Mouse (Mus musculus) common myeloid progenitor, adult 5-6 weeks (primary cell): ENCODE data around the gene Ccdc154. TPM values are rescaled to one million over a fixed set of nuclear protein-coding genes. Genes with fewer than 3 reads are reported as not detected.
A peak's percentile ranks its signal among the peaks of the same experiment; 100 is the strongest.
"Not testable (repeated sequence)": the region's sequence is repeated elsewhere in the genome, so short reads cannot be mapped to it uniquely, and the experiment has no call there.

ENCODE experiments used
- ATAC-seq: replicated peaks from 2 replicates; pipeline ENCODE4 v1.8.0; 2016; ENCODE audit warnings: low read depth, mild to moderate bottlenecking, moderate TSS enrichment, inconsistent platforms; ENCODE audit not compliant: poor library complexity, severe bottlenecking
- total RNA-seq: library from RNA; stranded (forward); fragments of 200-1000, 187-1606 nt; gene quantifications from 2 replicates; pipeline ENCODE4 v1.2.3, GENCODE M21; 2017

Ccdc154 gene
- 0.09 TPM in 1 of 2 replicates, not detected in the other for total RNA-seq

DNA sequence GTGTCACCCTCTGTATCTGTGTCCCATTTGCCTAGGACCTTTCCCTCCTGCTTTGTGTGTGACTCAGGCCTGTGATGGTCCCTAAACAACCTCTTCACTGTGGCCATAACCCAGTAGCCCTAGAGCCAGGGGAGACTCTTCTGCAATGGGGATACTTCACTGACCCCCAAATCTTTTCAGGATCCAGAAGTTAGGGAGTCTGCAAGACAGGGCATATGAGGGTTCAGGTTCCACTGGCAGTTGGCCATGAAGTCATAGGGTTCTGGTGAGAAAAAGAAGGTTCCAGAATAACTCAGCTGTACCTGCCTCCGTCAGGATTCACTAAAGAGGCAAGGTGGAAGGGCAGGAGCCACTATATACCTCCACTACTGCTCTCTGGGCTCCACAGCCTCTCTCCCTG lies at the start of gene Ccdc154:
Gene Ccdc154 (plus strand): TSS at position 301 of the 400 bp plus-strand sequence.
- ATAC-seq = no peak

- peak; percentile 45 for ATAC-seq
These were observed 47.2 kb upstream of the Ccdc154 start for GRCm38 (mm10) chr17:25114908-25115645.

DNA sequence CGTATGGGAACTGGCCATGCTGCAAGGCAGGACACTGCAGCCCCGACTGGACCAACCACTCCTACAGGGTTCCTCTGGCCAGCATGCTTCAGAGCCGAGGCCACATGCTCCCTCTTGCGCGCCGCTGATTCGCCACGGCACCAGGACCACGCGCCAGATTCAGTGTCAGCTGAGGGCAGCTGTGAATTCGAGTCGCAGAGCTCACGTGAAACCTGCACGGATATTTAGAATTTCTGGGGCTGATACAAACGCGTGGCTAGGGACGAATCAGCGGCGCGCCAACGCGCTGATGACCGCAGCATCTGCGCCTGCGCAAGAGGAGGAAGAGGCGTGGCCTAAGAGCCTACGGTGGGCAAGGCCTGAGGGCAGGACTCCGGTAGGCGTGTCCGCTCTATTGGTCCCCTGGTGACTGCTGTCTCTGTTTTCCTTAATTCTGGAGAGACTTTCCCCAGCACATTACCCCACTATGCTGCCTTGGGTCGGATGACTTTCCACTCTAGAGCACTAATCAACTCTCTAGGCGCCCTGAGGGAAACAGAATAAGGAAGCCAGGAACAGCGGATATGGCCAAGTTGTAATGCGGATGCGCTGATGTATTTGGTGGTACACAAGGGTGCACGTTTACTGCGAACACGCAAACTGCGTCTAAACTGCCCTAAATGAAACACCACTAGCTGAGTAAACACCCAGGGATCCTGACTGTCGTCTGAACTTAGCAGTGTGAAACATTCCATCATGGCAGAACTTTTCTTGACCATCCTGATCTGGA lies 46.4 kb upstream of the Ccdc154 start, which contains the start of gene Telo2:
Gene Telo2 (minus strand): TSS at position 304 of the 769 bp plus-strand sequence.
- peak; percentile 92 for ATAC-seq

DNA sequence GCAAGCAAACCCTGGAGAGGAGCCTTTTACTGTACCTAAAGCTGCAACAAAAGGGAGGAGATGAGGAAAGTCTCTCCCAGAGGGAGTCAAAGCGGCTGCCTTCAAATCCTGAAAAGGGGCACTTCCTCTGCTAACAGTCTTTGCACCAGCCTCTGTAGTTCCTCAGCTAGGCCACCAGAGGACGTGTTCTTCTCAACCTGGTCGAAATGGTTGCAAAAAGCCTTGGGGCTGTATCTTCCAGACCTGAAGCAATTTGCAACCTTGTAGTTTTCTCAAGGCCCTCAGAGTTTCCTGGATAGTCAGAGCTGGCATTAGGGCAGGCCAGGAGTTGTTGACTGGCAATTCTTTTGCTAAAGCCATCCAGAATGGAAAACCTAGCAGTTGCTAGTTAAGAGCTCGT lies 45.0 kb upstream of the Ccdc154 start:
- no peak for ATAC-seq

- no peak for ATAC-seq
These were observed 41.9 kb upstream of the Ccdc154 start, which contains the start of gene Ptx4 for GRCm38 (mm10) chr17:25120406-25120805. Ptx4 (plus strand) TSS chr17:25120760.

DNA sequence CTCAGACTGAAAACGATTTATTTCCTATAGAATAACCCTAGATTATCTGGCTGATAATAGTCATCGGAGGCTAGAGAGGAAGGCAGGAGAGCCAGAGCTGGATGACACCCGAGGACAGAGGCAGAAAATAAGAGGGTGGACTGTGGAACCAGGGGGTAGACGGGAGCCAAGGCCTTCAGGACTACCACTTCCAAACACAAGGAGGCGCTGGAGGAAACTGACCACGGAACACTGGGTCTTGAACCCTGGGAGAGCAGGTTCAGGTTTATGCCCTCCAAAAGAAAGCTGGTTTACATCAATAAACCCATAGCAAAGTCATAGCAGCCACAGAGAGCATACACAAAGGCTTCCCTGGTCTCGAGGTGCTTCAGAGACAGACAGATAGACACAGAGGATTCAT lies 38.3 kb upstream of the Ccdc154 start:
- ATAC-seq = peak; percentile 73

DNA sequence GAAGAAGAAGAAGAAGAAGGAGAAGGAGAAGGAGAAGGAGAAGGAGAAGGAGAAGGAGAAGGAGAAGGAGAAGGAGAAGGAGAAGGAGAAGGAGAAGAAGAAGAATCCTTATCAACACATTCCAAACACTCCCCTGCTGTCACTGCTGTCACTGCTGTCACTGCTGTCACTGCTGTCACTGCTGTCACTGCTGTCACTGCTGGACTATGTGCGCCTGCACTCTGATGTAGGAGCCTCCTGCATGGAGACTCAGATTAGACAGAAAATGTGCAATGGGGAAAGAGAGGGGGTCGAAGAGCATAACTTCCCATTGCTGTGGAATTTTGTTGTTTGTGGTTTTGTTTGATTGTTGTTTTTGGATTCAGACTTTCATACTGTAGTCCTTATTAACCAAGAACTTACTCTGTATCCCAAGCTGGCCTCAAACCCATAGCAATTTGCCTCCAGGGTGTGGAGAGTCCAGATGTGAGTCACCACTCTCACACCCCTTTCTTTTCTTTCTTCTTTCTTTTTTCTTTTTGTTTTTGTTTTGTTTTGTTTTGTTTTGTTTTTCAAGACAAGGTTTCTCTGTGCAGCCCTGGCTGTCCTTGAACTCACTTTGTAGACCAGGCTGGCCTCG lies 36.7 kb upstream of the Ccdc154 start:
- not testable (repeated sequence) for ATAC-seq

- ATAC-seq = peak; percentile 46; the same call in 1 of the 2 replicates
These were observed 35.2 kb upstream of the Ccdc154 start for GRCm38 (mm10) chr17:25127079-25127478.

- ATAC-seq = no peak
These were observed 34.6 kb upstream of the Ccdc154 start for GRCm38 (mm10) chr17:25127681-25128080.

GRCm38 (mm10) chr17:25130060-25130459 lies 32.2 kb upstream of the Ccdc154 start:
- no peak for ATAC-seq

DNA sequence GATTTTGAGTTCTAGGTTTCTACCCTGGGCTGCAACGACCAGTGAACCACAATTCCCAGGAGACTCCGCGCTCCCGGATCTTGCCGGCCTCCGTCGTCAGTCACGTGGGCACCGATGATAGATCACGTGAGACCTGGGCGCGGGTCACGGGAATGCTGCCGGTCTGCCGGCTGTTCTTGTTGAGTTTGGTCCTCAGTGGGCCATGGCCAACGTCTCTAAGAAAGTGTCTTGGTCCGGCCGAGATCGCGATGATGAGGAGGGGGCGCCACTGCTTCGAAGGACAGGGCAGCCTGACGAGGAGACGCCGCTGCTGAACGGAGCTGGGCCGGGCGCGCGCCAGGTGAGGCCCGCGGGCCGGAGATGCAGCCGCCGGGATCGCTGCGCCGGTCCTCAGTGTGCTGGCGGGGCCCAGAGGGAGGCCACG lies 29.0 kb upstream of the Ccdc154 start, which contains the start of gene Clcn7:
Gene Clcn7 (plus strand): TSS at position 117 of the 424 bp plus-strand sequence.
- peak; percentile 93 for ATAC-seq

DNA sequence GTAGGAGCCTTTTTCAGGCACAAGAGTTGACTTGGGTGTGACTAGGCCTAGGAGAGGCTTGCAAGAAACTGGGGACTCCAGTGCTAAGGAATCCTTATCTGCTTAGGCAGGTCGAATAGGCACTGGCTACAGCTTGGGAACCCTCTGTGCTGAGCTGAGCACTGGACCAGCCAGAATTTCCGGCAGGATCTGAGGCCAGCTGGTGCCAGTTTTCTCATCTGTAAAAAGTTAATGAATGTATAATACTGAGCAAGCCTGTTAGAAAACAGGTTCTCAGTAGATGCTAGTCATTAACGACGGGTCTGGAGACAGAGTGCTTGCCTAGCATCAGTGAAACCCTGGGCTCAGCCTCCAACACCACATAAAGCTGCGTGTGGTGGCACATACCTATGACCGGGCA lies 26.6 kb upstream of the Ccdc154 start:
- ATAC-seq = no peak

- 0 out of 2 replicates have a peak, but pooled peaks have one; percentile 36 for ATAC-seq
These were observed 23.5 kb upstream of the Ccdc154 start for GRCm38 (mm10) chr17:25138803-25139202.

- ATAC-seq = no peak
These were observed 22.3 kb upstream of the Ccdc154 start for GRCm38 (mm10) chr17:25139960-25140359.

DNA sequence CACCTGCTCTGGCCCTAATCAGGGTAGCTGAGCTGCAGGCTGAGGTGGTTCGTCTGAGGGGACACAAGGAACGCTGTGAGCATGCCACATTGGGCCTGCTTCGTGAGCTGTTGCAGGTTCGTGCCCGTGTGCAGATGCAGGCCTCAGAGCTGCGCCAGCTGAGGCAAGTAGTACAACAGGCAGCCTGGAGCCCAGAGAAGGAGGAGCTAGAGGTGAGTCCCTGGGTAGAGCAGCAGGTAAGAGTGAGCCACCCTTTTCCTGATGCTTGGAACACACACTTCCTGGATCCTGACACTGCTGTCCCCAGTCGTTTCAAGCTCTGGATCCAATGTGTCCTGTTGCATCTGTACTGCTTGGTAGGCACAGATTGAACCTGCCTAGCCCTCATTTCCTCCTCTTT lies 1.1 kb downstream of the Ccdc154 start:
- no peak for ATAC-seq

DNA sequence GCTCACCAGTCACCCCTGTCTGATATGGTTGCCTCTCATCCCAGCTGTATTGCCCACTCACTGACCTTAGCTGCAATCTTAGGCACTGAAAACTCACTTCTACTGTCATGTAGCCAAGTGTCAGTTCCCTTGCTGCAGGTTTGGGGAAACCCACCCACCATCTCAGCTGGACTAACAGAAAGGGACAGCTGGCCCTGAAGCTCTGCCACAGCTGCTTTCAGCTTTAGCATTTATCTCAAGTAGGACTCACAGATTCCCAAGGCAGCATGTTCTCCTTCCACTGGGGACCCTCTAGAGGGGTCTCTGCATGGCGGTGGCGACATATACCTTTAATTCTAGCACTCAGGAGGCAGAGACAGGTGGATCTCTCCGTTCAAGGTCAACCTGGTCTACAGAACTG lies 2.5 kb downstream of the Ccdc154 start:
- ATAC-seq = no peak

DNA sequence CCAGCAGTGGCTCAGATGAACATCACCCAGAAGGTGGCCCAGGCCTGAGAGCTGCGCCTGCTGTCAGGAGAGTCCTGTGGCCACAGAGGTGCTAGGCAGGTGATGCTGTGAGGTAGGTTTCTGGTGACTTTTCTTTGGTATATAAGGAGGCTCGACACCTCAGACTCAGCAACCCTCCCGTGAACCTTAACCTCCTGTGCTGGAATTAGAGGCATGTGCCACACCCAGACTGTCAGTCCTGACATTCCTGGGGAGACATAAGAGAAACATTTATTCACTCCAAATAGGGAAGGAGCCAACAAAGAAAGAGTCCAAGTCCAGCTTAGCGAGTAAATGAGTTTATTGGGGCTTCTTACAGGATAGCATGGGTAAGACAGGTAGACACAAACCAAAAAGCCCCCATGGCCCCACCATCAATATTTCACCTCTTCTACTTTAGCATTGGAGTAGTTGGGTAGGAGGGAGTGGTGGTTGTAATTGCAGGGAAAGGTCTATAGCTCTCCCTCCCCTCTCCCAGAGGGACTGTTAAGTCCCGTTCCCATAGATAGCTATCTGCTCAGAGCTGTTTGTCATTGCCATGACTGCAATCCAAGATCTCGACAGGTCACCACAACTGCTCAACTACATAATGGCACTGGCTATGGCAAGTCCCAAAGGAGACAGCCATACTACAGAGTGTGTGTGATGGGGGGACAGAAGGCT lies 3.9 kb downstream of the Ccdc154 start:
- no peak for ATAC-seq

DNA sequence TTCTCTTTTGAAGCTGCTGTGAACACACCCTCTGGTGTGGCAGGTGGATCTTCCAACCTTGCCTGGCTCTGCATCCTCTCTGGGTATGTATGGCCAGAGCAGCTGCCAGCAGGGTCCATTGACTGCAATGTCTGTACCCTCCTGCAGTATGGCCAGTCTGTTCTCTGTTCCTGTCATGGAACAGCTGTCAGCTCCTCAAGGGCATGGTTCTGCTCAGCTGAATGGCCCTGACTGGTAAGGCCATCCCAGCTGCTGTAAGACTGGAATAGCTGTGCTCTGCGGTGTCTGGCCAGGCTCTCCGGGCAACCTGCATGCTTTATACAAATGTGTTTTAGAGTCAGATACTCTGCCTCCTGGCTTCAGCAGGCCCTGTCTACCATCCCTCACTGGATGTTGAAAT lies 7.4 kb downstream of the Ccdc154 start:
- ATAC-seq = no peak

DNA sequence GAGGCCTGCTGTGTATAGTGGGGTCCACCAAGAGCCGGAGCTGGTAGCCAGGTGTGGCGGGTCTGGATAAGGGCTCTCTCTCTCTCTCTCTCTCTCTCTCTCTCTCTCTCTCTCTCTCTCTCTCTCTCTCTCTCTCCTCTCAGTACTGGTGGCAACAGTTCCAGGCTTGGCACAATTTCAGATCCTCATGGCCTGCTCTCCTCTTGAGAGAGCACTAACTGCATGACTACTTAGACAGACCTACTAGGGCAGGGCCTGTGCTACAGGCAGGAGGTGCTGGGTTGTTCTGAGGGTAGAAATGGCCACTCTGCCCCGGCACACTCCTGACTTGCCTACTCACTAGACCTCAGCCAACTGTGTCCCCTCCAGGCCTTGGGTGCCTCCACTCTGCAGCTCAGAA lies 10.3 kb downstream of the Ccdc154 start:
- ATAC-seq = no peak

DNA sequence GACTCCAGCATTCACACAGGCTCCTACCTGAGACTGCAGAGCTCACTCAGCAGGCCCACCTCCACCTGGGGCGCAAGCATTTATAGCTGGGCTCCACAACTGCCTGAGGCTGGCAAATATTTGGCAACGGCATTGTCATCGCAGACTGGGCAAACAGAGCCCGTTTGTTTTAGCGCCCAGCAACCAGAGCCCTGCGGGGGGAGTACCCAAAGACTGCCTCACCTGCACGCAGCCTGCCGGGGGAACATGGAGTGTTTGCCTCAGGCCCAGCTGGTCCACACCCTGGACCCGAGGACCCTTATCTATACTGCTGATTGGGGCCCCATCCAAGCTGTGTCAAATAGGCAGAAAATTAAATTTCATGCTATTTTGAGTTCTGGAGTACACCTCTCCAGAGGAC lies 13.2 kb downstream of the Ccdc154 start, which contains the start of gene Gm38655:
Gene Gm38655 (minus strand): TSS at position 61 of the 400 bp plus-strand sequence.
- ATAC-seq = no peak
